Mouse (Mus musculus): ENCODE measurements around the gene Rbm12. TPM values are rescaled to one million over a fixed set of nuclear protein-coding genes. Genes with fewer than 3 reads are reported as not detected.
"Not testable (repeated sequence)": the region's sequence is repeated elsewhere in the genome, so short reads cannot be mapped to it uniquely, and the experiment has no call there.

Rbm12 gene
- total and polyA plus RNA-seq, 2 experiments from 2014 or later, result 19.8 to 29.2 TPM

- no peaks in the 10 kb centered on the region for H3K27me3 ChIP-seq (ENCODE audit: insufficient read depth, low read length)
- no peaks in the 10 kb centered on the region for H3K9me3 ChIP-seq (ENCODE audit: low read length)
- no peak overlapping the region for H3K27ac ChIP-seq (ENCODE audit: low read depth, low read length)
- no peak overlapping the region for H3K9ac ChIP-seq (replicated peaks; ENCODE audit: low read length, poor library complexity, severe bottlenecking)
- no peak overlapping the region for H3K4me3 ChIP-seq (ENCODE audit: low read depth, low read length)
- no peaks in the 10 kb centered on the region for H3K4me1 ChIP-seq (ENCODE audit: insufficient read depth, low read length)
- TF ChIP-seq CTCF (IDR thresholded peaks at IDR 0.05), result no peak
- H3K36me3 ChIP-seq (ENCODE audit: insufficient read depth, low read length), result peaks cover 28% of the 10 kb centered on the region
- H3K4me2 ChIP-seq (ENCODE audit: low read depth, low read length, poor library complexity, severe bottlenecking), result no peak overlapping the region
- DNase-seq (ENCODE audit: low spot score) (no peak), ATAC-seq (ENCODE audit: low FRiP score) (no peak)
- 94% methylated on average over 5 of the region's 5 CpGs for WGBS
Measured at GRCm38 (mm10) chr2:156123731-156124130, 12.0 kb upstream of the Rbm12 start.

GRCm38 (mm10) chr2:156119566-156119965, 7.8 kb upstream of the Rbm12 start:
- Histone ChIP-seq H3K27me3 (ENCODE audit: insufficient read depth, low read length) (no peaks in the 10 kb centered on the region), H3K9ac (replicated peaks; ENCODE audit: low read length, poor library complexity, severe bottlenecking) (no peak overlapping the region), H3K4me1 (ENCODE audit: insufficient read depth, low read length) (no peaks in the 10 kb centered on the region), H3K4me3 (ENCODE audit: low read depth, low read length) (no peak overlapping the region), H3K36me3 (ENCODE audit: insufficient read depth, low read length) (peaks cover 8% of the 10 kb centered on the region), H3K27ac (ENCODE audit: low read depth, low read length) (no peak overlapping the region), H3K4me2 (ENCODE audit: low read depth, low read length, poor library complexity, severe bottlenecking) (no peak overlapping the region), H3K9me3 (ENCODE audit: low read length) (no peaks in the 10 kb centered on the region)
- DNase-seq (ENCODE audit: low spot score), result no peak
- no peak for ATAC-seq (ENCODE audit: low FRiP score)
- no peak for TF ChIP-seq CTCF (IDR thresholded peaks at IDR 0.05)

- Histone ChIP-seq H3K27ac (ENCODE audit: low read depth, low read length) (peak overlapping the region; percentile 97), H3K4me2 (ENCODE audit: low read depth, low read length, poor library complexity, severe bottlenecking) (peak overlapping the region; percentile 43), H3K4me3 (ENCODE audit: low read depth, low read length) (peak overlapping the region; percentile 100)
- DNase-seq (ENCODE audit: low spot score); H3K27me3 ChIP-seq (ENCODE audit: insufficient read depth, low read length); H3K4me1 ChIP-seq (ENCODE audit: insufficient read depth, low read length); H3K9me3 ChIP-seq (ENCODE audit: low read length); ATAC-seq (ENCODE audit: low FRiP score); H3K9ac ChIP-seq (replicated peaks; ENCODE audit: low read length, poor library complexity, severe bottlenecking); H3K36me3 ChIP-seq (ENCODE audit: insufficient read depth, low read length): not testable (repeated sequence)
- WGBS, result 22% methylated on average over 5 of the region's 5 CpGs
Measured at GRCm38 (mm10) chr2:156112080-156112423, 274 bp upstream of the Rbm12 start.

- 1% methylated on average over 16 of the region's 16 CpGs for WGBS
- peak; percentile 53 for DNase-seq (ENCODE audit: low spot score)
Measured at GRCm38 (mm10) chr2:156110627-156111357, 986 bp downstream of the Rbm12 start.

GRCm38 (mm10) chr2:156091926-156092325, 19.9 kb downstream of the Rbm12 start:
- DNase-seq (ENCODE audit: low spot score) (no peak), ATAC-seq (ENCODE audit: low FRiP score) (no peak)
- Histone ChIP-seq H3K4me2 (ENCODE audit: low read depth, low read length, poor library complexity, severe bottlenecking) (no peak overlapping the region), H3K4me1 (ENCODE audit: insufficient read depth, low read length) (no peaks in the 10 kb centered on the region), H3K27me3 (ENCODE audit: insufficient read depth, low read length) (no peaks in the 10 kb centered on the region), H3K36me3 (ENCODE audit: insufficient read depth, low read length) (peaks cover 17% of the 10 kb centered on the region), H3K4me3 (ENCODE audit: low read depth, low read length) (no peak overlapping the region), H3K27ac (ENCODE audit: low read depth, low read length) (no peak overlapping the region), H3K9ac (replicated peaks; ENCODE audit: low read length, poor library complexity, severe bottlenecking) (no peak overlapping the region), H3K9me3 (ENCODE audit: low read length) (no peaks in the 10 kb centered on the region)
- WGBS, result 78% methylated on average over 5 of the region's 5 CpGs
- no peak for TF ChIP-seq CTCF (IDR thresholded peaks at IDR 0.05)

More at GRCm38 (mm10) chr2:156110627-156111357, 986 bp downstream of the Rbm12 start:
- peak; percentile 85; the same call in 1 of the 2 replicates for ATAC-seq (ENCODE audit: low FRiP score)
- Histone ChIP-seq H3K36me3 (ENCODE audit: insufficient read depth, low read length) (no peaks in the 10 kb centered on the region), H3K27me3 (ENCODE audit: insufficient read depth, low read length) (no peaks in the 10 kb centered on the region), H3K9ac (replicated peaks; ENCODE audit: low read length, poor library complexity, severe bottlenecking) (peak overlapping the region; percentile 99), H3K27ac (ENCODE audit: low read depth, low read length) (peak overlapping the region; percentile 97), H3K4me1 (ENCODE audit: insufficient read depth, low read length) (peaks cover 8% of the 10 kb centered on the region; the same call in 1 of the 2 replicates), H3K4me3 (ENCODE audit: low read depth, low read length) (peak overlapping the region; percentile 100), H3K4me2 (ENCODE audit: low read depth, low read length, poor library complexity, severe bottlenecking) (peak overlapping the region; percentile 44), H3K9me3 (ENCODE audit: low read length) (no peaks in the 10 kb centered on the region)
- peak; percentile 17; the same call in 1 of the 2 replicates for TF ChIP-seq CTCF (IDR thresholded peaks at IDR 0.05)

- Histone ChIP-seq H3K4me2 (ENCODE audit: low read depth, low read length, poor library complexity, severe bottlenecking) (no peak overlapping the region), H3K4me1 (ENCODE audit: insufficient read depth, low read length) (no peaks in the 10 kb centered on the region), H3K27ac (ENCODE audit: low read depth, low read length) (no peak overlapping the region), H3K9me3 (ENCODE audit: low read length) (no peaks in the 10 kb centered on the region), H3K9ac (replicated peaks; ENCODE audit: low read length, poor library complexity, severe bottlenecking) (no peak overlapping the region), H3K4me3 (ENCODE audit: low read depth, low read length) (no peak overlapping the region), H3K27me3 (ENCODE audit: insufficient read depth, low read length) (no peaks in the 10 kb centered on the region), H3K36me3 (ENCODE audit: insufficient read depth, low read length) (peaks cover 2% of the 10 kb centered on the region; the same call in 1 of the 2 replicates)
- no peak for ATAC-seq (ENCODE audit: low FRiP score)
- DNase-seq (ENCODE audit: low spot score), result peak; percentile 36
- WGBS, result 33% methylated on average over 1 of the region's 1 CpGs
- no peak for TF ChIP-seq CTCF (IDR thresholded peaks at IDR 0.05)
Measured at GRCm38 (mm10) chr2:156089799-156090198, 22.0 kb downstream of the Rbm12 start.
